Mouse (Mus musculus) limb, embryonic 12.5 days (tissue): ENCODE measurements at regions not wholly inside any gene's neighbourhood (a gene's known extent, or its start where the extent isn't known, plus 50 kb on each side); places are given as distances from the start of the nearest gene placed in this dataset.

ENCODE experiments used
- ATAC-seq: fragments of 200-750 bp; cut with Nextera tagmentation; 2 replicates; pipeline ENCODE4 v1.8.0; 2017; ENCODE audit warnings: low read depth, moderate TSS enrichment; ENCODE audit not compliant: insufficient number of reproducible peaks, insufficient read depth, low FRiP score, low TSS enrichment
- H3K27ac ChIP-seq: fragments of 300-500 bp; sonication (generic); 2 replicates; pipeline ENCODE4 v1.5.1; 2016; ENCODE audit warnings: mild to moderate bottlenecking, moderate library complexity
- H3K27me3 ChIP-seq: fragments of 300-500 bp; sonication (generic); 2 replicates; pipeline ENCODE4 v1.6.1; 2016; ENCODE audit warnings: mild to moderate bottlenecking, moderate library complexity
- H3K36me3 ChIP-seq: fragments of 300-500 bp; sonication (generic); 2 replicates; pipeline ENCODE4 v1.6.1; 2016; ENCODE audit warnings: mild to moderate bottlenecking, moderate library complexity
- H3K4me1 ChIP-seq: fragments of 300-500 bp; sonication (generic); replicated peaks from 2 replicates; pipeline ENCODE4 v1.6.1; 2016
- H3K4me2 ChIP-seq: fragments of 300-500 bp; sonication (generic); 2 replicates; pipeline ENCODE4 v1.6.1; 2016; ENCODE audit warnings: mild to moderate bottlenecking, moderate library complexity
- H3K4me3 ChIP-seq: fragments of 300-500 bp; sonication (generic); replicated peaks from 2 replicates; pipeline ENCODE4 v1.5.1; 2016; ENCODE audit warnings: mild to moderate bottlenecking
- H3K9ac ChIP-seq: fragments of 300-500 bp; sonication (generic); replicated peaks from 2 replicates; pipeline ENCODE4 v1.6.1; 2016; ENCODE audit warnings: mild to moderate bottlenecking, moderate library complexity
- H3K9me3 ChIP-seq: fragments of 300-500 bp; sonication (generic); 2 replicates; pipeline ENCODE4 v1.6.1; 2016; ENCODE audit warnings: mild to moderate bottlenecking, moderate library complexity
- WGBS: fragments of 180-500 bp; shearing (Covaris S2); methylation state at CpG from one replicate; pipeline ENCODE4 v1.1.7; 2016; 5-methylcytosine and 5-hydroxymethylcytosine counted together

DNA sequence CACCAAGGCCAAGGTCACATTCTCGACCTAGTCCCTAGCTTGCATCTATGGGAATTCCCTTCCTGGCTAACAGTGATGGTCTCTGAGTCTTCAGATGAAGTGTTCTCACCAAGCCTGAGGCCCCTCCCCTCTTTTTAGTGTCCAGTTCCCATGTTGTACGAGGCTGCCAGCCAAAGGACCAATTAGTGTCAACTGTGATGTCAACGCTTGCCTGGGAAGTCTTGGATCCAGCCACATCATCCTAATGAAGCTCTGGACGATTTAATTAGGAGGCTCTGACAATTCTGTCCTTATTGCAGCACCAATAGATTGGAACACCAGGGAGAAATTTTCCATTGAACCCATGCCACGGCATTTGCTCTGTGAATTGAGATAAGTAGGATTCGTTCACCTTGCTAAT is 202.4 kb upstream of the Gm6657 start:
- no peak overlapping the region for H3K4me3 ChIP-seq
- WGBS: 62% methylated on average over 6 of the region's 6 CpGs
- no peaks in the 10 kb centered on the region for H3K36me3 ChIP-seq
- peaks cover 8% of the 10 kb centered on the region for H3K4me1 ChIP-seq
- no peaks in the 10 kb centered on the region for H3K9me3 ChIP-seq
- no peaks in the 10 kb centered on the region for H3K27me3 ChIP-seq
- no peak overlapping the region for H3K4me2 ChIP-seq
- no peak for ATAC-seq
- H3K9ac ChIP-seq: no peak overlapping the region
- no peak overlapping the region for H3K27ac ChIP-seq

- no peak for ATAC-seq
- WGBS: 77% methylated on average over 5 of the region's 5 CpGs
- H3K4me3 ChIP-seq: no peak overlapping the region
- no peak overlapping the region for H3K9ac ChIP-seq
- no peaks in the 10 kb centered on the region for H3K9me3 ChIP-seq
- no peak overlapping the region for H3K27ac ChIP-seq
- peaks cover 8% of the 10 kb centered on the region for H3K4me1 ChIP-seq
- H3K4me2 ChIP-seq: no peak overlapping the region
- no peaks in the 10 kb centered on the region for H3K36me3 ChIP-seq
- no peaks in the 10 kb centered on the region for H3K27me3 ChIP-seq
Observed at GRCm38 (mm10) chr12:77994176-77994575, 199.9 kb upstream of the Gm6657 start.

GRCm38 (mm10) chr12:77997916-77998315 is 196.1 kb upstream of the Gm6657 start:
- H3K4me3 ChIP-seq: no peak overlapping the region
- no peaks in the 10 kb centered on the region for H3K36me3 ChIP-seq
- no peak overlapping the region for H3K4me2 ChIP-seq
- no peak overlapping the region for H3K27ac ChIP-seq
- no peaks in the 10 kb centered on the region for H3K9me3 ChIP-seq
- whole genome bisulfite sequencing: 82% methylated on average over 1 of the region's 1 CpGs
- H3K9ac ChIP-seq: no peak overlapping the region
- H3K27me3 ChIP-seq: no peaks in the 10 kb centered on the region
- H3K4me1 ChIP-seq: peaks cover under 1% of the 10 kb centered on the region; the same call in 1 of the 2 replicates
- no peak for ATAC-seq

- H3K4me1 ChIP-seq: no peaks in the 10 kb centered on the region
- WGBS: 85% methylated on average over 3 of the region's 3 CpGs
- ATAC-seq: no peak
- H3K36me3 ChIP-seq: no peaks in the 10 kb centered on the region
- no peak overlapping the region for H3K9ac ChIP-seq
- H3K27me3 ChIP-seq: no peaks in the 10 kb centered on the region
- H3K4me2 ChIP-seq: no peak overlapping the region
- H3K9me3 ChIP-seq: no peaks in the 10 kb centered on the region
- no peak overlapping the region for H3K27ac ChIP-seq
- H3K4me3 ChIP-seq: no peak overlapping the region
Observed at GRCm38 (mm10) chr12:78000401-78000800, 193.6 kb upstream of the Gm6657 start.

GRCm38 (mm10) chr12:78001846-78002245 is 192.2 kb upstream of the Gm6657 start:
- Histone ChIP-seq H3K27me3 (no peaks in the 10 kb centered on the region), H3K4me2 (no peak overlapping the region), H3K4me1 (no peaks in the 10 kb centered on the region), H3K36me3 (no peaks in the 10 kb centered on the region), H3K9me3 (no peaks in the 10 kb centered on the region), H3K9ac (no peak overlapping the region), H3K27ac (no peak overlapping the region), H3K4me3 (no peak overlapping the region)
- 84% methylated on average over 9 of the region's 9 CpGs for WGBS
- ATAC-seq: no peak

DNA sequence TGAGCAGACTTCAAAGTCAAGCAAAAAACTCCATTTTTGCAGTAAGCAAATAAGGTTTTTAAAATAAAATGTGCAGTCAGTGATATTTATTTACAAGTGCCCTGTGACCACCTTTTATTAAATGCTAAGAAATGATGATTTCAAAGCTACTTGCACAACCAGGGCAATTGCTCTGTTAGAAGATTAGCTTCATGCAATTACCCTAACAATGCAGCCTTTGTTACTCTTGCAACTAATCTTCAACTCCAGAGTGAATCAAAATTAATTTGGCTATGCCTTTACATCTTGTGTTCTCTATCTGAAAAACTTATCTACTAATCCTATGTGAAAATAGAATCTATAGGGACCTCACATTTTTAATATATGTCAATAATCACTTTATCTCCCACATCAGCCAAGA is 160.3 kb upstream of the Gm6657 start:
- no peak overlapping the region for H3K9ac ChIP-seq
- no peaks in the 10 kb centered on the region for H3K36me3 ChIP-seq
- ATAC-seq: no peak
- H3K27me3 ChIP-seq: no peaks in the 10 kb centered on the region
- H3K27ac ChIP-seq: no peak overlapping the region
- no peaks in the 10 kb centered on the region for H3K9me3 ChIP-seq
- H3K4me2 ChIP-seq: no peak overlapping the region
- H3K4me1 ChIP-seq: no peaks in the 10 kb centered on the region
- no peak overlapping the region for H3K4me3 ChIP-seq

GRCm38 (mm10) chr12:78046582-78046981 is 147.5 kb upstream of the Gm6657 start:
- H3K4me1 ChIP-seq: no peaks in the 10 kb centered on the region
- H3K27ac ChIP-seq: no peak overlapping the region
- 75% methylated on average over 4 of the region's 4 CpGs for WGBS

DNA sequence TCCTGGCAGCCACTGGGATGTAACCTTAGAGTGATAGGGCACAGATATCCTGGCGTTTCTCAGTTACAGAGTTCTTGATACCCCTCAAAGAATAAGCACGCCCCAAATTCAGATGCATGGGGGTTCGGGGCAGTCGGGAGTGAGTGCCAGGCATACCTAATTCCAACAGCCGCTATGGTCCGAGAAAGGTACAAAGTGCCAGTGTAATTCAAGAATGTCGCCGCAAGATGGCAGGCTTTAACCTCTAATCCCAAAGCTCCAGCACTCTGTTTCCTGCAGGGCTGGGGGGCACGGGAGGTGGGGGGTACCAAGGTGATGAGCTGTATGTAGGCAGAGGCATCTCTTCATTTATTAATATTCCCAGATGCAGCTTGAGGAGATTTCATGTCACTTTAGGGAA is 138.1 kb upstream of the Gm6657 start:
- H3K9me3 ChIP-seq: no peaks in the 10 kb centered on the region
- H3K4me1 ChIP-seq: no peaks in the 10 kb centered on the region
- H3K9ac ChIP-seq: 0 out of 2 replicates have a peak overlapping the region, but pooled peaks have one; percentile 18
- no peak for ATAC-seq
- peak overlapping the region; percentile 50 for H3K4me2 ChIP-seq
- no peak overlapping the region for H3K27ac ChIP-seq
- WGBS: 2% methylated on average over 9 of the region's 9 CpGs
- peaks cover 15% of the 10 kb centered on the region for H3K27me3 ChIP-seq
- no peaks in the 10 kb centered on the region for H3K36me3 ChIP-seq
- peak overlapping the region; percentile 17; the same call in 1 of the 2 replicates for H3K4me3 ChIP-seq

More at GRCm38 (mm10) chr12:78046582-78046981, 147.5 kb upstream of the Gm6657 start:
- Histone ChIP-seq H3K27me3 (no peaks in the 10 kb centered on the region), H3K4me2 (no peak overlapping the region), H3K36me3 (no peaks in the 10 kb centered on the region), H3K4me3 (no peak overlapping the region), H3K9ac (no peak overlapping the region), H3K9me3 (peaks cover 5% of the 10 kb centered on the region; the same call in 1 of the 2 replicates)
- no peak for ATAC-seq

DNA sequence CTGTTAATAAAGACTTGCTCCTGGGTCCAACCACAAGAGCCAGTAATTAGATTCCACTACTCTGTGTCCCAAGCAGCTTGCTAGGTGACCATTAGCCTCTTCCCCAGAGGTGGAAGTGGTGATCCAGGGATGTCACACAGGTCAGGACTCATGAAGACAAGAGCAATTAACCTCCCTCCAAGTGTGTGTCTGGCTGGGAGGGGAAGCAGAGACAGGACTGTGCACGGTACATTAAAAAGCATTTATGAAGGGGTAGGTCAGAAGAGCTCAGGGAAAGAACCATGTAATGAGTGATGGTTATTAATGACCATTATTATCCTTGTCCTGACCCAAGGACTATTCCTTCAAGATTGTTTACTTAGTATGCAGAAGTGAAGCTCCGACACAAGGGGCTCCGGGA is 136.9 kb upstream of the Gm6657 start:
- WGBS: 65% methylated on average over 3 of the region's 3 CpGs
- Histone ChIP-seq H3K9ac (no peak overlapping the region), H3K9me3 (no peaks in the 10 kb centered on the region), H3K36me3 (no peaks in the 10 kb centered on the region), H3K4me1 (no peaks in the 10 kb centered on the region), H3K27me3 (peaks cover 15% of the 10 kb centered on the region), H3K27ac (no peak overlapping the region), H3K4me3 (no peak overlapping the region), H3K4me2 (no peak overlapping the region)
- no peak for ATAC-seq

DNA sequence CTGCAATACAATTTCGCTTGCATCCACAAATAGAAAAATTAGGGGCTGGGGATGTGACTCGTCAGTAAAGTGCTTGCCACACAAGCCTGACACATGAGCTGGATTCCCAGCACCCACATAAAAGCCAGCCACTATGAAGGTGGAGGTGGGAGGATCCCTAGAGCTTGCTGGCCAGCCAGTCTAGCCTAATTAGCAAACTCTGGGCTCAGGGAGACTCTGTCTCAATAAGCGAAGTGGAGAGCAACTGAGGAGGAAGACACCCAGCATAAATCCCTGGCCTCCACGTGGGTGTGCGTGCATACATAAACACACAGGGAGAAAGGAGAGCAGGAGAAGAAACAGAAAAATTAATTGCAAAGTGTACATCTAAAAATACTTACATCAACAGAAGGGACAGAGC is 134.1 kb upstream of the Gm6657 start:
- Histone ChIP-seq H3K27me3 (peaks cover 7% of the 10 kb centered on the region), H3K9ac (no peak overlapping the region), H3K4me1 (no peaks in the 10 kb centered on the region), H3K4me3 (no peak overlapping the region), H3K36me3 (no peaks in the 10 kb centered on the region), H3K27ac (no peak overlapping the region), H3K4me2 (no peak overlapping the region), H3K9me3 (no peaks in the 10 kb centered on the region)
- ATAC-seq: no peak
- whole genome bisulfite sequencing: 56% methylated on average over 5 of the region's 5 CpGs

GRCm38 (mm10) chr12:78066024-78066423 is 128.0 kb upstream of the Gm6657 start:
- Histone ChIP-seq H3K27me3 (no peaks in the 10 kb centered on the region), H3K4me1 (no peaks in the 10 kb centered on the region), H3K4me2 (no peak overlapping the region), H3K9me3 (no peaks in the 10 kb centered on the region), H3K27ac (no peak overlapping the region), H3K9ac (no peak overlapping the region), H3K4me3 (no peak overlapping the region), H3K36me3 (no peaks in the 10 kb centered on the region)
- 81% methylated on average over 6 of the region's 6 CpGs for WGBS
- no peak for ATAC-seq

DNA sequence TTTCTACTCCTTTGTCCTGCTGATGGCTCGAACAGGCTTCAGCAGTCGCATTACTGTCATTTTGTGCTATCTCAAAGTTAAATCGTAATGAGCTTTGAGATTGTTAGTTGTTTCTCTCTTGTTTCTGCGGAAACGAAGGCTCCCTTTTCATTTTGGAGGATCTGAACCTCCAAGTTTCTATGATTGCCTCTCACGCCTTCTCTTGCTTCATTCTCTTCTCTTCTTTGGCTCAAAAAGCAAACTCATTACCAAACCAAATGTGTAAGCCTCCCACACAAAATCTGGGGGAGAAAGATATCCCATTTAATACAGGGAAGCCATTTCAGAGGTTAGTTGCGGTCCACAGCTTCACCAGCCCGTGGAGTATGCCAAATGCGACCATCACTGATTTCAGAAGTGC is 121.1 kb upstream of the Gm6657 start:
- no peaks in the 10 kb centered on the region for H3K36me3 ChIP-seq
- no peaks in the 10 kb centered on the region for H3K9me3 ChIP-seq
- ATAC-seq: no peak
- H3K27ac ChIP-seq: no peak overlapping the region
- H3K4me1 ChIP-seq: peaks cover 10% of the 10 kb centered on the region
- H3K4me2 ChIP-seq: no peak overlapping the region
- H3K9ac ChIP-seq: no peak overlapping the region
- WGBS: 86% methylated on average over 9 of the region's 9 CpGs
- H3K27me3 ChIP-seq: no peaks in the 10 kb centered on the region
- no peak overlapping the region for H3K4me3 ChIP-seq
